ENCODE assay signal across 8 mouse cellular contexts in the genomic region with DNA sequence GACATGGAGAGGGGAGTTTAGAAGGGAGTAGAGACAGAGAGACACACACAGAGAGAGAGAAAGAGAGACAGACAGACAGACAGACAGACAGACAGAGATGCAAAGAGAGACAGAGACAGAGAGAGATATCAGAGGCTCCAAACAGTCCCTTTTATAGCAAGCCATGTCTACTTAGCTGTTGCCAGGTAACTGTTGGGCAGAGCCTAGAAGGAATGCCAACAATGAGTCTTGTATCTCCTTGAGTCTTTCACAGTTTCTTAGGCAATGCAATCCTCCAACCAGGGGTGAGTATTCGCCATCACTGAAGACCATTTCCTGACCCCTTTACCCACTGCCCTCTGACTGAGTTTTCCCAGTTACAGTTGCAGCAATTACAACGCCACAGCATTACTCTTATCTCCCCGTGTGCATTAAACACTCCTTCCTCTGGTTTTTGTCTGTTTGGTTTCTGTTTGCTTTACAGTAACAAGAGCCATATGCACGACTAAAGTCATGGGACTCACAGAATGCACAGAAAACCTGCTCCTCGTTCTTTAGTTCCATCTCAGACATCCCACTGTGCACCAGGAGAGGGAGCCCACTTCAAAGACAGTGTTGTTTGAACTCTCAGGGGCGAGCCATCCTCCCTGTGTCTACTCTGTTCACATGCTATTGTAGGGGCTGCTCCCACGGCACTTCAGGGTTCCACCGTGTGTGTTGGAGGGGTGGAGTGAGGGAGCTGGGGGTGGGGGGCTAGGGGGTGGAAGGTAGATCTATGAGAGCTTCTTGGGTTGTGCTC. TPM values are rescaled to one million over a fixed set of nuclear protein-coding genes. Genes with fewer than 3 reads are reported as not detected.
DNase-seq lines count a peak whose midpoint lies in the region; ATAC-seq and TF ChIP-seq lines count a peak whose summit lies in the region.

No protein-coding gene starts in this region.

- no peaks in the 10 kb centered on the region for H3K27me3 ChIP-seq in E14TG2a.4 (ENCODE audit: insufficient read depth, low read length)
- no peaks in the 10 kb centered on the region for H3K27me3 ChIP-seq in liver, embryonic 15.5 days
- no peaks in the 10 kb centered on the region for H3K27me3 ChIP-seq in neural tube, embryonic 14.5 days (ENCODE audit: control insufficient read depth, insufficient read depth, low read length)

- peaks cover 25% of the 10 kb centered on the region for H3K4me1 ChIP-seq in E14TG2a.4 (replicated peaks; ENCODE audit: low read depth, low read length)
- H3K4me1 ChIP-seq in liver, embryonic 15.5 days (replicated peaks) = peaks cover 11% of the 10 kb centered on the region; the same call in 1 of the 2 replicates
- no peaks in the 10 kb centered on the region for H3K4me1 ChIP-seq in neural tube, embryonic 14.5 days (ENCODE audit: control insufficient read depth, insufficient read depth, low read length)

- peaks cover 6% of the 10 kb centered on the region for H3K9me3 ChIP-seq in E14TG2a.4 (ENCODE audit: low read length)
- H3K9me3 ChIP-seq in liver, embryonic 15.5 days (replicated peaks) = no peaks in the 10 kb centered on the region
- H3K9me3 ChIP-seq in neural tube, embryonic 14.5 days (ENCODE audit: control insufficient read depth, low read length) = no peaks in the 10 kb centered on the region

- peak overlapping the region; percentile 2; the same call in 1 of the 2 replicates for H3K4me2 ChIP-seq in liver, embryonic 15.5 days
- no peak overlapping the region for H3K4me2 ChIP-seq in neural tube, embryonic 14.5 days (ENCODE audit: low read depth, low read length)

- no peak for DNase-seq in gastrocnemius, adult 2 months
- no peak for DNase-seq in gastrocnemius, postnatal 4 days (ENCODE audit: low spot score in 2 of 2)
- DNase-seq in cerebellum, postnatal 36 days = peak; percentile 62 to 64
- DNase-seq in heart, postnatal 10 days = peak; percentile 27 to 51
- DNase-seq in spleen, adult 12 weeks (ENCODE audit: low spot score) = no peak

- H3K9ac ChIP-seq in liver, embryonic 15.5 days = no peak overlapping the region
- H3K9ac ChIP-seq in neural tube, embryonic 14.5 days (replicated peaks; ENCODE audit: low read depth, low read length) = no peak overlapping the region

- H3K27ac ChIP-seq in gastrocnemius, adult 2 months = no peak overlapping the region
- H3K27ac ChIP-seq in liver, embryonic 15.5 days (replicated peaks) = no peak overlapping the region
- H3K27ac ChIP-seq in neural tube, embryonic 14.5 days (ENCODE audit: low read depth, low read length) = no peak overlapping the region

- no peak for ATAC-seq in liver, embryonic 15.5 days (ENCODE audit: insufficient read depth)
- ATAC-seq in neural tube, embryonic 14.5 days (ENCODE audit: low read depth) = peak; percentile 73

- TF ChIP-seq CTCF in gastrocnemius, adult 2 months (IDR thresholded peaks at IDR 0.05) = peak; percentile 36
- TF ChIP-seq CTCF in E14TG2a.4 (conservative IDR thresholded peaks at IDR 0.05; ENCODE audit: low read length) = peak; percentile 58

- no peaks in the 10 kb centered on the region for H3K36me3 ChIP-seq in E14TG2a.4 (ENCODE audit: insufficient read depth, low read length)
- no peaks in the 10 kb centered on the region for H3K36me3 ChIP-seq in liver, embryonic 15.5 days (replicated peaks)
- no peaks in the 10 kb centered on the region for H3K36me3 ChIP-seq in neural tube, embryonic 14.5 days (ENCODE audit: control insufficient read depth, insufficient read depth, low read length)

- intact Hi-C loops in gastrocnemius, adult 2 months (cut with DNase I) = no loop called here
- intact Hi-C loops in heart, postnatal 10 days (cut with DNase I) = no loop called here

- no peak overlapping the region for H3K4me3 ChIP-seq in gastrocnemius, adult 2 months
- H3K4me3 ChIP-seq in E14TG2a.4 (replicated peaks; ENCODE audit: low read length) = no peak overlapping the region
- H3K4me3 ChIP-seq in liver, embryonic 15.5 days (replicated peaks) = no peak overlapping the region
- no peak overlapping the region for H3K4me3 ChIP-seq in neural tube, embryonic 14.5 days (ENCODE audit: low read depth, low read length)

- WGBS in liver, embryonic 15.5 days (ENCODE audit: insufficient replicate concordance) = 2% methylated on average over 8 of the region's 8 CpGs
- 10% methylated on average over 8 of the region's 8 CpGs for WGBS in neural tube, embryonic 14.5 days

RNA-seq across cellular contexts. Expression of gene Olfr221, which starts 2.8 kb away (rescaled TPM):
- total RNA-seq in gastrocnemius, adult 2 months (2021) = not detected
- not detected for total RNA-seq in gastrocnemius, postnatal 4 days (2021)
- total RNA-seq in heart, postnatal 10 days (2021) = not detected
- not detected in 2 replicates for polyA plus RNA-seq in liver, embryonic 15.5 days (2015; fragmentation: Nextera tagmentation; extraction: Ambion mirVana)
- polyA plus RNA-seq in neural tube, embryonic 14.5 days (2014; fragmentation: Nextera tagmentation; extraction: Ambion mirVana) = not detected in 2 replicates

RNA-seq across cellular contexts. Expression of gene Zfp219, which starts 24.6 kb away (rescaled TPM):
- total RNA-seq in gastrocnemius, adult 2 months (2021) = 10 to 100 TPM; 13.5 to 13.8 TPM
- 10 to 100 TPM; 28.3 to 29.7 TPM for total RNA-seq in gastrocnemius, postnatal 4 days (2021)
- total RNA-seq in heart, postnatal 10 days (2021) = 10 to 100 TPM; 33.8 to 38.0 TPM
- 9.0 and 10.9 TPM in 2 replicates for polyA plus RNA-seq in liver, embryonic 15.5 days (2015; fragmentation: Nextera tagmentation; extraction: Ambion mirVana)
- 24.1 and 27.4 TPM in 2 replicates for polyA plus RNA-seq in neural tube, embryonic 14.5 days (2014; fragmentation: Nextera tagmentation; extraction: Ambion mirVana)

RNA-seq across cellular contexts. Expression of gene Tmem253, which starts 29.6 kb away (rescaled TPM):
- total RNA-seq in gastrocnemius, adult 2 months (2021) = 1 to 10 TPM in 1 of 2 experiments, under 1 TPM in 1; 0.46 to 2.6 TPM
- total RNA-seq in gastrocnemius, postnatal 4 days (2021) = 1 to 10 TPM; 1.1 to 2.8 TPM
- 1 to 10 TPM in 1 of 2 experiments, under 1 TPM in 1; 0.82 to 1.7 TPM for total RNA-seq in heart, postnatal 10 days (2021)
- polyA plus RNA-seq in liver, embryonic 15.5 days (2015; fragmentation: Nextera tagmentation; extraction: Ambion mirVana) = 0.14 and 0.23 TPM in 2 replicates
- polyA plus RNA-seq in neural tube, embryonic 14.5 days (2014; fragmentation: Nextera tagmentation; extraction: Ambion mirVana) = 0.47 and 0.66 TPM in 2 replicates

RNA-seq across cellular contexts. Expression of gene Hnrnpc, which starts 58.7 kb away (rescaled TPM):
- 100 to 1,000 TPM in 1 of 2 experiments, 10 to 100 TPM in 1; 81.7 to 100 TPM for total RNA-seq in gastrocnemius, adult 2 months (2021)
- total RNA-seq in gastrocnemius, postnatal 4 days (2021) = 100 to 1,000 TPM; 140 to 156 TPM
- total RNA-seq in heart, postnatal 10 days (2021) = 100 to 1,000 TPM; 145 to 165 TPM
- 215 and 238 TPM in 2 replicates for polyA plus RNA-seq in liver, embryonic 15.5 days (2015; fragmentation: Nextera tagmentation; extraction: Ambion mirVana)
- polyA plus RNA-seq in neural tube, embryonic 14.5 days (2014; fragmentation: Nextera tagmentation; extraction: Ambion mirVana) = 432 and 490 TPM in 2 replicates

Comparison
In these comparisons a context has a peak if more than half of its experiments do, and no peak if none do; other contexts are left out.
1. DNase-seq: peak in cerebellum, postnatal 36 days (2 of 2) and heart, postnatal 10 days (2 of 2); none in gastrocnemius, adult 2 months (single experiment), gastrocnemius, postnatal 4 days (0 of 2) and spleen, adult 12 weeks (single experiment).